Mouse (Mus musculus): Measurements from ENCODE around the gene Sat1. TPM values are rescaled to one million over a fixed set of nuclear protein-coding genes. Genes with fewer than 3 reads are reported as not detected.

Gene Sat1
- total and polyA plus RNA-seq, 2 experiments from 2014 or later, result 30.2 to 107 TPM

DNA sequence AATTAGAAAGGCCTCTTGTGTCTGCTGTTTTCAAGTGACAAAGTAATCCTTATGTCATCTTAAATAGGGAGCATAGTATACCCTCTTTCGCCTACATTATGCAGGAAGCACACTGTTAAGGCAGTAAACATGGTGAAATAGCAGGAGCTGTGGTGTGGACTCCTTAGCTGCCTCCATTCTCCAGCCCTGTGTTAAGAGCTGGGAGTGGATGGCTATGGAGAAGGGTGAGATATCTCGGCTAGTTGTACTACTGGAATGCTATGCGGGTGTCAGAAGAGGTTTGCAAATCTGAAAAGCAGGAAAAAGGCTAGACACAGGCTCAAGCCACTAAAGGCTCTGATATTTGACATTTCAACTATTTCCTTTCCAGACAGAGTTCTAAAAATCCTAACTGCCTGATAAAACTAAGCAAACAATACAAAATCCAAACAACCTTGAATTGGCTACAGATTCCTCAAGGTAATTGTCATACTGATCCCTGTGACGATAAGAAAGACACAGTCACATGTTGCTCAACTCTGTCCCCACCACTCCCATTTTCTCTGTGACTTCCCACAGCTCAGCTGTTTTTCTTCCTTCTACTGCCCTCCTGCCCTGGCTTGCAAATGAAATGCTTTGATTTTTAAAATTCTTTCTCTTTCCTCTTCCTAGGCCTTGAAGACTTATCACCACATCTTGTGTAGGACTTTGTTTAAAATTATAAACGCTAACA, 22.4 kb downstream of the Sat1 start:
- no peak for ATAC-seq
- no peak overlapping the region for H3K9ac ChIP-seq (replicated peaks; ENCODE audit: low read length)
- H3K27me3 ChIP-seq (ENCODE audit: insufficient read depth, low read length), result no peaks in the 10 kb centered on the region
- no peak for DNase-seq (ENCODE audit: low spot score)
- TF ChIP-seq CTCF (IDR thresholded peaks at IDR 0.05; ENCODE audit: low read depth), result no peak
- WGBS, result 72% methylated on average over 5 of the region's 5 CpGs
- no peaks in the 10 kb centered on the region for H3K9me3 ChIP-seq (ENCODE audit: low read length)
- H3K4me3 ChIP-seq (ENCODE audit: low read length), result no peak overlapping the region
- no peaks in the 10 kb centered on the region for H3K36me3 ChIP-seq (ENCODE audit: insufficient read depth, low read length)
- H3K4me2 ChIP-seq (ENCODE audit: low read depth, low read length), result no peak overlapping the region
- no peaks in the 10 kb centered on the region for H3K4me1 ChIP-seq (ENCODE audit: insufficient read depth, low read length)
- H3K27ac ChIP-seq, result no peak overlapping the region

DNA sequence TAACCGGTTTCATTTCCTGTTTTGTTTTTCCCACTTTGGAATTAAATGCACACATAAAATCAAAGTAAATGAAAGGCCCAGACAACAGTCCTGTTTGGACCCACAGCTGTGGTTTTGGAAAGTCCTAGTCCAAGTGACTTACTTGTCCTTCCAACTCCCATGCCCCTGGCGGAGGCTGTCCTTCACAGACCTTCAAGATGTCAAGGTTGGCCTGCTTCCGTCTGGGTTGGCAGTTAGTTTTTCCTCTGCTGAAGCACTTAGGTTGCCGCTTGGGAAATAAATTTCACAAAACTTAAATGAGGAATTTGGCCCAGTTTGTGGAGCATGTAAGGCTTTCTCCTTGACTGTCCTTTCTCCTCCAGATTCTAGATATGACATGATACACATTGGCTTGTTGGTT, 24.3 kb downstream of the Sat1 start:
- DNase-seq (ENCODE audit: low spot score) (no peak), ATAC-seq (no peak)
- no peaks in the 10 kb centered on the region for H3K36me3 ChIP-seq (ENCODE audit: insufficient read depth, low read length)
- no peaks in the 10 kb centered on the region for H3K4me1 ChIP-seq (ENCODE audit: insufficient read depth, low read length)
- H3K9me3 ChIP-seq (ENCODE audit: low read length), result no peaks in the 10 kb centered on the region
- no peak overlapping the region for H3K27ac ChIP-seq
- H3K9ac ChIP-seq (replicated peaks; ENCODE audit: low read length), result no peak overlapping the region
- H3K27me3 ChIP-seq (ENCODE audit: insufficient read depth, low read length), result no peaks in the 10 kb centered on the region
- 84% methylated on average over 4 of the region's 4 CpGs for WGBS
- H3K4me2 ChIP-seq (ENCODE audit: low read depth, low read length), result no peak overlapping the region
- TF ChIP-seq CTCF (IDR thresholded peaks at IDR 0.05; ENCODE audit: low read depth), result no peak
- no peak overlapping the region for H3K4me3 ChIP-seq (ENCODE audit: low read length)

DNA sequence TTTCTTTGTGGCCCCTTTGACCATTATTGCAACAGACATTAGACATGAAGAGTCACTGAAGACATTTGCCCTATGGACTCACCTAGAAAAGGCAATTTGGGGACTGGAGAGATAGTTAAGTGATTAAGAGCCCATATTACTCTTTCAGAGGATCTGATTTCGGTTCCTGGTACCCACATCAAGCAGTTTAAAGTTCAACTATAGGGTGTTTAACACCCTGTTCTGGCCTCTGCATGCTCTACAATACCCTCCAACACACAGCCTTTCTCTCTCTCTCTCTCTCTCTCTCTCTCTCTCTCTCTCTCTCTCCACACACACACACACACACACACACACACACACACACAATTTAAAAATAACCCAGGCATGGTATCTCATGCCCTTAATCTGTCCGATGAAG, 38.6 kb downstream of the Sat1 start:
- ATAC-seq, result no peak
- H3K27me3 ChIP-seq (ENCODE audit: insufficient read depth, low read length), result no peaks in the 10 kb centered on the region
- H3K36me3 ChIP-seq (ENCODE audit: insufficient read depth, low read length), result no peaks in the 10 kb centered on the region
- H3K4me3 ChIP-seq (ENCODE audit: low read length), result no peak overlapping the region
- H3K9ac ChIP-seq (replicated peaks; ENCODE audit: low read length), result no peak overlapping the region
- H3K4me1 ChIP-seq (ENCODE audit: insufficient read depth, low read length), result no peaks in the 10 kb centered on the region
- no peak overlapping the region for H3K27ac ChIP-seq
- no peak for TF ChIP-seq CTCF (IDR thresholded peaks at IDR 0.05; ENCODE audit: low read depth)
- H3K4me2 ChIP-seq (ENCODE audit: low read depth, low read length), result no peak overlapping the region
- DNase-seq (ENCODE audit: low spot score), result no peak
- 69% methylated on average over 2 of the region's 2 CpGs for WGBS
- H3K9me3 ChIP-seq (ENCODE audit: low read length), result no peaks in the 10 kb centered on the region

DNA sequence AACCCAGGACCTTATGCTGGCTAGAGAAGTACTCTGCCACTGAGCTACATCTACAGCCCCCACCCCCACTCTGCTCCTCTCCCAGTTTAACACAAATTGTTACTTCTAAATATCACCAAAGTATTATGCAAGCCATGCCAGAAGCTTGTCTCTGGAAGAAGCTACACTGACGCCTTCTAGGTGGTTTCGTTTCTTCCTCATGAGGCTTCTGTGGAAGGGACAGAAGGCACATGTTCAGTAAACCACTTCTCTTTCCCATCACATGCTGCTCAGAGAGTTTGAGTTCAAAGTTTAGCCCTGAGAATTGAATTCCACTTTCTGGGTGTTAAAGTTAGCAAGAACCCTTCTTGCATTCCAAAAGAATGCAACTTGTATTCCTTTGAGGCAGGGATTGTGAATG, 39.0 kb downstream of the Sat1 start:
- H3K4me1 ChIP-seq (ENCODE audit: insufficient read depth, low read length), result no peaks in the 10 kb centered on the region
- H3K27me3 ChIP-seq (ENCODE audit: insufficient read depth, low read length), result no peaks in the 10 kb centered on the region
- H3K27ac ChIP-seq, result no peak overlapping the region
- H3K36me3 ChIP-seq (ENCODE audit: insufficient read depth, low read length), result no peaks in the 10 kb centered on the region
- ATAC-seq (no peak), DNase-seq (ENCODE audit: low spot score) (no peak)
- WGBS, result 83% methylated on average over 2 of the region's 2 CpGs
- no peak overlapping the region for H3K4me3 ChIP-seq (ENCODE audit: low read length)
- no peaks in the 10 kb centered on the region for H3K9me3 ChIP-seq (ENCODE audit: low read length)
- H3K4me2 ChIP-seq (ENCODE audit: low read depth, low read length), result no peak overlapping the region
- H3K9ac ChIP-seq (replicated peaks; ENCODE audit: low read length), result no peak overlapping the region
- no peak for TF ChIP-seq CTCF (IDR thresholded peaks at IDR 0.05; ENCODE audit: low read depth)

DNA sequence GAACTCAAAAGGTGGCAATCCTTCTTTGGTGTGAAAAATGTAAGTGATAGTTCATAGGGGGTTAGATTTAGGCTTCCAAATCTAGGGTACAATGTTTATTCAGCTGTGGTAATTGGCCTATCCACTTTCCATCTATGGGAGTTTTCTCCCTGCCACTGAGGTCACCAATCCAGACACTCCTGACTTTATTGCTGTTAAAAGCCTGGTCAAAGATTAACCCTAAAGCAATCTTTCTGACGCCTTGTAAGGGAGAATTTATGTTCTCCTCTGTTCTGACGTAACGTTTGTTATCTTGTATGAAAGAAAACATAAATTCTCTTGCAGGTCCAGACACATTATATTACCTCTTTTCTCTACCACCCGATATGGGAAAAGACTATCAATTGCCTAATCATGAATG, 40.7 kb downstream of the Sat1 start:
- Histone ChIP-seq H3K36me3 (ENCODE audit: insufficient read depth, low read length) (no peaks in the 10 kb centered on the region), H3K9ac (replicated peaks; ENCODE audit: low read length) (no peak overlapping the region), H3K4me1 (ENCODE audit: insufficient read depth, low read length) (no peaks in the 10 kb centered on the region), H3K4me2 (ENCODE audit: low read depth, low read length) (no peak overlapping the region), H3K27ac (no peak overlapping the region), H3K4me3 (ENCODE audit: low read length) (no peak overlapping the region), H3K27me3 (ENCODE audit: insufficient read depth, low read length) (no peaks in the 10 kb centered on the region), H3K9me3 (ENCODE audit: low read length) (no peaks in the 10 kb centered on the region)
- no peak for ATAC-seq
- no peak for TF ChIP-seq CTCF (IDR thresholded peaks at IDR 0.05; ENCODE audit: low read depth)
- no peak for DNase-seq (ENCODE audit: low spot score)
- 79% methylated on average over 4 of the region's 4 CpGs for whole genome bisulfite sequencing

DNA sequence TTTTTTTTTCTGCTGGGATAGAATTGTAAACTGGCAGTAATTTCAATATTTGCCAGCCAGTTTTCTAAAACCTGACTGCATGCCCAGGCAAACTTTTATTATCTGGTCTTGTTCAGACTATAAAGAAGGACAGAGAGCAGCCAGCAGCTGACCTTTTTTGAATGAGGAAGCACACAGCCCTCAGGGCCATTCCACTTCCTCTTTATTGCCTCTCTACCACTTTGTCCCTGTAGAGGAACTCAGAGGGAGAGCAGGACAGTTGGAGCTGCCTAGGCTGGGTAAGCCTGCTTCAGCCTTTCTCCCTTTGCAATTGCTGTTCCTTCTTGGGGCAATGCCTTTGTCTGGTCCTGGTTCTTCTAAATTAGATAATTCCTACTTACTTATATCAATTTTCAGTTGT, 43.9 kb downstream of the Sat1 start:
- no peaks in the 10 kb centered on the region for H3K36me3 ChIP-seq (ENCODE audit: insufficient read depth, low read length)
- H3K9me3 ChIP-seq (ENCODE audit: low read length), result no peaks in the 10 kb centered on the region
- no peak overlapping the region for H3K27ac ChIP-seq
- no peak for DNase-seq (ENCODE audit: low spot score)
- H3K4me1 ChIP-seq (ENCODE audit: insufficient read depth, low read length), result no peaks in the 10 kb centered on the region
- no peaks in the 10 kb centered on the region for H3K27me3 ChIP-seq (ENCODE audit: insufficient read depth, low read length)
- TF ChIP-seq CTCF (IDR thresholded peaks at IDR 0.05; ENCODE audit: low read depth), result no peak
- no peak for ATAC-seq
- no peak overlapping the region for H3K4me3 ChIP-seq (ENCODE audit: low read length)
- no peak overlapping the region for H3K4me2 ChIP-seq (ENCODE audit: low read depth, low read length)
- H3K9ac ChIP-seq (replicated peaks; ENCODE audit: low read length), result no peak overlapping the region

DNA sequence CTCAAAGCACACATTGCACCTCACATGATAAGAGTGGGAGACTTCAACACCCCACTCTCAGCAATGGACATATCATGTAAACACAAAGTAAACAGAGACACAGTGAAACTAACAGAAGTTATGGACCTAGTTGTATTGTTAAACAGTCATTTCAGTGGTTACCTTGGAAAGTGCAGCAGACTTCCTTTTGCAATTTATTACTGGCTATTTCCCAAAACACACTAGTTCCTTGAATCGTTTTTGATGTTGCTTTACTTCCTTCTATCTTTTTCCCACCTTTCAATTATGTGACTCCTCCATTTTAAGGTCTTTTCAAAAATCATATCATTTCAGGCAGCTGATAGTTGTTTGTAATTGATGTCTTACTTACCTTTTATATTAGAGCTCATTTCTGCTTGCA, 44.5 kb downstream of the Sat1 start:
- Histone ChIP-seq H3K4me2 (ENCODE audit: low read depth, low read length) (no peak overlapping the region), H3K27me3 (ENCODE audit: insufficient read depth, low read length) (no peaks in the 10 kb centered on the region), H3K4me3 (ENCODE audit: low read length) (no peak overlapping the region), H3K27ac (no peak overlapping the region), H3K36me3 (ENCODE audit: insufficient read depth, low read length) (no peaks in the 10 kb centered on the region), H3K9me3 (ENCODE audit: low read length) (no peaks in the 10 kb centered on the region), H3K4me1 (ENCODE audit: insufficient read depth, low read length) (no peaks in the 10 kb centered on the region), H3K9ac (replicated peaks; ENCODE audit: low read length) (no peak overlapping the region)
- ATAC-seq (no peak), DNase-seq (ENCODE audit: low spot score) (no peak)
- no peak for TF ChIP-seq CTCF (IDR thresholded peaks at IDR 0.05; ENCODE audit: low read depth)
- WGBS, result 49% methylated on average over 1 of the region's 1 CpGs

Measured in hindbrain, postnatal 0 days (tissue).